Mouse (Mus musculus) MN1 (cell line): ENCODE data around the gene Chmp3.

Experiments used
- DNase-seq: peaks from one replicate; pipeline ENCODE4 v3.0.0-alpha.2; 2016; ENCODE audit warnings: low spot score

Gene Chmp3

GRCm38 (mm10) chr6:71608994-71609393 lies 65.4 kb downstream of the Chmp3 start:
- no peak for DNase-seq

GRCm38 (mm10) chr6:71609968-71610367 lies 66.4 kb downstream of the Chmp3 start:
- DNase-seq = no peak

GRCm38 (mm10) chr6:71613225-71613624 lies 69.6 kb downstream of the Chmp3 start:
- DNase-seq = no peak

GRCm38 (mm10) chr6:71616959-71617358 lies 73.4 kb downstream of the Chmp3 start:
- DNase-seq = no peak

GRCm38 (mm10) chr6:71621551-71621950 lies 78.0 kb downstream of the Chmp3 start:
- DNase-seq = no peak

GRCm38 (mm10) chr6:71621981-71622380 lies 78.4 kb downstream of the Chmp3 start:
- no peak for DNase-seq

GRCm38 (mm10) chr6:71624723-71625122 lies 81.1 kb downstream of the Chmp3 start:
- no peak for DNase-seq

GRCm38 (mm10) chr6:71625984-71626383 lies 82.4 kb downstream of the Chmp3 start:
- DNase-seq = no peak

- no peak for DNase-seq
These were observed 83.7 kb downstream of the Chmp3 start for GRCm38 (mm10) chr6:71627325-71627724.

- no peak for DNase-seq
These were observed 87.6 kb downstream of the Chmp3 start for GRCm38 (mm10) chr6:71631196-71631595.

GRCm38 (mm10) chr6:71631706-71632461 lies 88.3 kb downstream of the Chmp3 start:
- DNase-seq = peak; percentile 24
